Mouse (Mus musculus) embryonic facial prominence, embryonic 11.5 days (tissue): Measurements from ENCODE around the gene Prkar1b. TPM values are rescaled to one million over a fixed set of nuclear protein-coding genes. Genes with fewer than 3 reads are reported as not detected.

Experiments
- ATAC-seq: fragments of 200-750 bp; cut with Nextera tagmentation; replicated peaks from 2 replicates; pipeline ENCODE4 v1.8.0; 2017; ENCODE audit warnings: low read depth; ENCODE audit not compliant: insufficient number of reproducible peaks, low FRiP score, low TSS enrichment
- DNase-seq: peaks from one replicate; pipeline ENCODE4 v3.0.0-alpha.2; 2015; ENCODE audit warnings: low spot score
- H3K27ac ChIP-seq: fragments of 300-500 bp; sonication (generic); replicated peaks from 2 replicates; pipeline ENCODE4 v1.5.1; 2014; ENCODE audit warnings: mild to moderate bottlenecking, low read depth, low read length, control low read depth
- H3K27me3 ChIP-seq: fragments of 300-500 bp; sonication (generic); 2 replicates; pipeline ENCODE4 v1.6.1; 2014; ENCODE audit warnings: mild to moderate bottlenecking, low read length, moderate library complexity, mixed read lengths; ENCODE audit not compliant: control insufficient read depth, insufficient read depth
- H3K36me3 ChIP-seq: fragments of 300-500 bp; sonication (generic); replicated peaks from 2 replicates; pipeline ENCODE4 v1.6.1; 2014; ENCODE audit warnings: low read depth, mild to moderate bottlenecking, low read length, moderate library complexity, mixed read lengths; ENCODE audit not compliant: control insufficient read depth, insufficient read depth
- H3K4me1 ChIP-seq: fragments of 300-500 bp; sonication (generic); 2 replicates; pipeline ENCODE4 v1.6.1; 2014; ENCODE audit warnings: low read length, mixed read lengths; ENCODE audit not compliant: control insufficient read depth, insufficient read depth
- H3K4me2 ChIP-seq: fragments of 300-500 bp; sonication (generic); 2 replicates; pipeline ENCODE4 v1.6.1; 2014; ENCODE audit warnings: low read depth, mild to moderate bottlenecking, control low read depth, low read length, moderate library complexity
- H3K4me3 ChIP-seq: fragments of 300-500 bp; sonication (generic); 2 replicates; pipeline ENCODE4 v1.5.1; 2014; ENCODE audit warnings: low read depth, low read length, control low read depth
- H3K9ac ChIP-seq: fragments of 300-500 bp; sonication (generic); replicated peaks from 2 replicates; pipeline ENCODE4 v1.6.1; 2014; ENCODE audit warnings: mild to moderate bottlenecking, control low read depth, low read length
- H3K9me3 ChIP-seq: fragments of 300-500 bp; sonication (generic); replicated peaks from 2 replicates; pipeline ENCODE4 v1.6.1; 2016; ENCODE audit warnings: mild to moderate bottlenecking, low read length, inconsistent platforms, mixed read lengths; ENCODE audit not compliant: control insufficient read depth
- WGBS: fragments of 180-500 bp; shearing (Covaris S2); extraction: QIAGEN DNeasy Blood & Tissue Kit; methylation state at CpG from one replicate; pipeline ENCODE4 v1.1.7; 2014; 5-methylcytosine and 5-hydroxymethylcytosine counted together
- polyA plus RNA-seq: library from polyadenylated mRNA; unstranded; fragments of >200 nt; fragmentation: Nextera tagmentation; extraction: Ambion mirVana; gene quantifications from 2 replicates; pipeline ENCODE4 v1.2.1, GENCODE M21; 2014

Prkar1b gene
- polyA plus RNA-seq, 1 experiment from 2014 or later, result 8.7 TPM

DNA sequence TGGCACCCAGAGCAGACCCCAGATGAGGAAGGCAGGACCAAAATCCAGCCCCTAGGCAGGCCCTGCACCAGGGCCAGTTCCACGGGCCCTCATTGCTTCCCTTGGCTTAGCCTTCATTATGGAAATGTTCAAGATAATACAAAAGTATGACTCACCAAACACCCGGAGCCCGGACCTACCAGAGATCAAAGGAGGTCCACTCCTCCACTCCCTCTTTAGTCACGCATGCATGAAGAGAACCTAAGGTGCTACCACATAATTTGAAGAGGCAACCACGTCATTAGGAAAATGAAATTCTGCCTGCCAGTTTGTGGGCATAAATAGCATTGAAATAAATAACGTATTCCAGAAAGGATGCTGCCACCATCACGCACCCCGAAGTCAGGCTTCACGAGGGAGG is 37.4 kb downstream of the Prkar1b start:
- no peaks in the 10 kb centered on the region for H3K4me1 ChIP-seq
- no peak overlapping the region for H3K9ac ChIP-seq
- H3K4me3 ChIP-seq, result no peak overlapping the region
- DNase-seq, result no peak
- no peak for ATAC-seq
- no peaks in the 10 kb centered on the region for H3K36me3 ChIP-seq
- WGBS, result 84% methylated on average over 9 of the region's 9 CpGs
- no peak overlapping the region for H3K4me2 ChIP-seq
- H3K27ac ChIP-seq, result no peak overlapping the region
- H3K9me3 ChIP-seq, result no peaks in the 10 kb centered on the region
- no peaks in the 10 kb centered on the region for H3K27me3 ChIP-seq

DNA sequence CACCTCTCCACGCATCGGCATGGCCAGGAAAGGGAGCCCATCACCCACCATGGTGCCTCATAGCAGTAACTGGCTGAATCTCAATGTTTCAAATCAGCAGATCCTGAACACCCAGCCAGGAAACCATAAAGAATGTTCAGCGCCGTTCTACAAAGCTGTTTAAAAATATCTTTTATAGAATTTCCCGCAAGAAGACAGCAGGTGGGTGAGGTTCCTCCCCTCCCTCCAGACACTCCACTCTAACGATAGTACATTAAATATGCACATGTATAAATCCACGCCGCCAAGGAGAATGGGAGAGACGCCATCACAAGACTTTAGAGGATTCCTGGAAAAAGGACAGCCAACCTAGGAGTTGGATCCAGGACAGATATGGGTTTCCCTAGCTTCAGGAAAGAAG is 37.8 kb downstream of the Prkar1b start:
- 89% methylated on average over 9 of the region's 9 CpGs for WGBS
- DNase-seq (no peak), ATAC-seq (no peak)
- H3K27ac ChIP-seq, result no peak overlapping the region
- H3K4me3 ChIP-seq, result no peak overlapping the region
- H3K27me3 ChIP-seq, result no peaks in the 10 kb centered on the region
- no peak overlapping the region for H3K9ac ChIP-seq
- H3K36me3 ChIP-seq, result no peaks in the 10 kb centered on the region
- H3K4me1 ChIP-seq, result no peaks in the 10 kb centered on the region
- H3K9me3 ChIP-seq, result no peaks in the 10 kb centered on the region
- no peak overlapping the region for H3K4me2 ChIP-seq

DNA sequence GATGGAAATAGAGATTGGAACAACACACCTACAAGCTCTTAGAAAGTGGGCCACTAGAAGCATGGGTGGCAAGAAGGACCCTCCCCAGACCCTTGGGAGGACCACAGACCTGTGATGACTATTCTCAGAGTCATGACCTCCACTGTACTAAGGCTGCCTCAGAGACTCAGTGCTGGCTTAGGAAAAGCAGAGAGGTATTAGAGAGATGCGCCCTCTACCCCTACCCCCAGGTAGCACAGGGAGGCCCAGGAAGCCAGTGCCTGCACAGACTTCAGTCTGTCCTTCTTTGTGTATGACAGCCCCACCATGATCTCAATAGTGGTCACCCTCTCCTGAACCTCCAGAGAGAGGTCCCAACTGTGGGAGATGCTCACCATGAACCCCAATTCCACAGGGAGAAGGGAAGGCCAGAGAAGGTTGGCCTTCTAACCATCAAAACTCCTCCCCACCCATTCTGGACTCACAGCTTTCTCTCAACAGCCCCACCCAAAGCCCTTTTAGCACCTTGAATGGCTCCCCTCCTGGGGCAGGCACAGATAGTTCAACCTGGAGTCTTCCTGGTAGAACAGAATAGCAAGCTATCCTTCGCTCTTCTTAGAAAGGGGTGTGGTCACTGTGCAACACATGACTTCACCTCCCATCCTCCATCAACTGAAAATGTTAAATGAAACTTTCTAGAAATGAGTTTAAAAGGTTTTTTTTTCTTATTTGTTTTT is 39.5 kb downstream of the Prkar1b start:
- Histone ChIP-seq H3K4me2 (no peak overlapping the region), H3K27ac (no peak overlapping the region), H3K27me3 (no peaks in the 10 kb centered on the region), H3K4me3 (no peak overlapping the region), H3K9me3 (no peaks in the 10 kb centered on the region), H3K9ac (no peak overlapping the region), H3K4me1 (no peaks in the 10 kb centered on the region), H3K36me3 (no peaks in the 10 kb centered on the region)
- WGBS, result 83% methylated on average over 2 of the region's 2 CpGs
- ATAC-seq (no peak), DNase-seq (no peak)

DNA sequence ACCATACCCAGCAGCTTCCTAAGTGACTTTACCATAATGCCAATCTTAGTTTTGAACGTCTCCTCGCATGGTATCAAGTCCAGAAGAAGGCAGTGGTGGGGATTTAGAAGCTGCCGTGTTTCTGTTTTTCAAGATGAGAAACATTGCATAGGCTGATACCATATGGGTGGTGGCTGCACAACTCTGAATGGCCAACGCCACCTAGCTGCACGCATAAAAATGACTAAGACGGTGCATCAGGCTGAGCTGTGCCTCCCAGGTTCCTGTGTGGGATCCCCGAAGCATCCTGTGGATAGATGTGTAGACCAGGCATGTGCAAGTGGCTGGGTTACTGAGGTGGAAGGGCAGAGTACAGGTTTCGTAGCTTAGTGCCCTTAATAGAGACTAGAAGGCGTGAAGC is 42.0 kb downstream of the Prkar1b start:
- Histone ChIP-seq H3K4me3 (no peak overlapping the region), H3K9ac (no peak overlapping the region), H3K4me2 (no peak overlapping the region), H3K9me3 (no peaks in the 10 kb centered on the region), H3K4me1 (no peaks in the 10 kb centered on the region), H3K27ac (no peak overlapping the region), H3K36me3 (no peaks in the 10 kb centered on the region), H3K27me3 (no peaks in the 10 kb centered on the region)
- DNase-seq (no peak), ATAC-seq (no peak)
- 81% methylated on average over 9 of the region's 9 CpGs for WGBS

DNA sequence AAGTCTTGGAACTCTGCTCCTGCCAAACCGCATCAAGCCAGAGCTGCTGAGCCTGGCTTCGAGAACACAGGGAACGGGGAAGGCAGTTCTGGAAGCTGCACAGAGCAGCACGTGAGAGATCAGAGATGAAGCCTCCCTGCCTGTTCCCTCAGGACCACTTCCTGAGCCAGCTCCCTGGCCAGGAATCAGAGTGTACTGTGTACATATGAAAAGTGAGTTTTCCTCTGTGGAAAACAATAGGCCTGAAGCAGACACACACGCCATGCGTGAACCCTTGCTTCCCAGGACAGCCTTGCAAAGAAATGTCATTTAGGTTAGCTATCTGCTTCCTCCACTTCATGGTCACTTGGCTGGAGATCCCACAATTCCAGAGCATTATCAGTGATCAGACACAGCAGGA is 48.0 kb downstream of the Prkar1b start:
- Histone ChIP-seq H3K36me3 (no peaks in the 10 kb centered on the region), H3K27me3 (no peaks in the 10 kb centered on the region), H3K4me2 (no peak overlapping the region), H3K9ac (no peak overlapping the region), H3K4me1 (no peaks in the 10 kb centered on the region; the same call in 1 of the 2 replicates), H3K4me3 (no peak overlapping the region), H3K9me3 (no peaks in the 10 kb centered on the region), H3K27ac (no peak overlapping the region)
- no peak for ATAC-seq
- DNase-seq, result no peak
- 67% methylated on average over 6 of the region's 6 CpGs for WGBS

DNA sequence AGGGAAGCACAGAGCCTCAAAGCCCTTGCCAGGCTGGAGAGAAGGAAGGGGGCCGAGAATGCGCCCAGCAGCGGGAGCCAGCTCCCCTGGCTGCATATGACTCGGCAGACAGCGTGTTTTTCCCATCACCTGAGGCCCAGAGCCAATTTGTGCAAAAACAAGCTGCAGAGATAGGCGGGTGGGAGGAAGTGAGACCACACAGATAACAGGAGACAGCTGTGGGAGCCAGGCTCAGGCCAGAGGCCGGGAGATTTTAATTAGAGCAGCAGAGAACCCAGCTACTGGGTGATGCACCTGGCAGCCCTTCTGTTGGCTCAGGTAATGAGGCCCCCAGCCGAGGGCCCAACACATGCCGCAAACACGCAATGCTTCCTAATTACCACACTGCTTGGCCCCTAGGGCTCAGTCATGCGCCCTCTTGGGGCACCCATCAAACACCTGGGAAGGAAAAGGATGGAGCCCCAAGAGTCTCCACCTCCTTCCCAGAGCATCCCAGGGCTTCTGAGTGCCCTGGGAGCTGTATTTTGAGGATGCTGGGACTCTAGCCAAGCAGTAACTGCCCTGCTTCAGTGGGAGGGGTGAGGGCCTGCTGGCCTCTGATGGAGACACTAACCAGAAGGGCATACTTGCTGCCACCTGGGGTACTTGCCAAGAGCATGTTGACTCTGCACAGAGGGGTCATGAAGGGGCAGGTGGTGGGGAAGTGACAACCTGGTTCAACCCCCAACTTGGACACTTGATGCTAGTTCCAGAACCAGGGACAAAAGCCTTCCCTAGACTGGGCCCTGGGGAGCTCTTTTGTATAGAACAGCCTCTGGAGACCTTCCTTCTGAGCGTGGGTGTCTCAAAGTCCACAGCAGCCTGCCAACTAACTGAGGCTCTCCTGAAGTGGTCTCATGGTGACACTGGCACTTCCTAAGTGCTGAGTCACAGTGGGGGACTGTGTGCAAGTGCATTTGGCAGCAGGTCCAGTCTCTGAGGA is 50.5 kb downstream of the Prkar1b start:
- Histone ChIP-seq H3K4me1 (no peaks in the 10 kb centered on the region; the same call in 1 of the 2 replicates), H3K9ac (no peak overlapping the region), H3K27ac (no peak overlapping the region), H3K27me3 (no peaks in the 10 kb centered on the region), H3K9me3 (no peaks in the 10 kb centered on the region), H3K36me3 (no peaks in the 10 kb centered on the region), H3K4me3 (no peak overlapping the region), H3K4me2 (no peak overlapping the region)
- WGBS, result 41% methylated on average over 12 of the region's 12 CpGs
- DNase-seq, result no peak
- ATAC-seq, result no peak

DNA sequence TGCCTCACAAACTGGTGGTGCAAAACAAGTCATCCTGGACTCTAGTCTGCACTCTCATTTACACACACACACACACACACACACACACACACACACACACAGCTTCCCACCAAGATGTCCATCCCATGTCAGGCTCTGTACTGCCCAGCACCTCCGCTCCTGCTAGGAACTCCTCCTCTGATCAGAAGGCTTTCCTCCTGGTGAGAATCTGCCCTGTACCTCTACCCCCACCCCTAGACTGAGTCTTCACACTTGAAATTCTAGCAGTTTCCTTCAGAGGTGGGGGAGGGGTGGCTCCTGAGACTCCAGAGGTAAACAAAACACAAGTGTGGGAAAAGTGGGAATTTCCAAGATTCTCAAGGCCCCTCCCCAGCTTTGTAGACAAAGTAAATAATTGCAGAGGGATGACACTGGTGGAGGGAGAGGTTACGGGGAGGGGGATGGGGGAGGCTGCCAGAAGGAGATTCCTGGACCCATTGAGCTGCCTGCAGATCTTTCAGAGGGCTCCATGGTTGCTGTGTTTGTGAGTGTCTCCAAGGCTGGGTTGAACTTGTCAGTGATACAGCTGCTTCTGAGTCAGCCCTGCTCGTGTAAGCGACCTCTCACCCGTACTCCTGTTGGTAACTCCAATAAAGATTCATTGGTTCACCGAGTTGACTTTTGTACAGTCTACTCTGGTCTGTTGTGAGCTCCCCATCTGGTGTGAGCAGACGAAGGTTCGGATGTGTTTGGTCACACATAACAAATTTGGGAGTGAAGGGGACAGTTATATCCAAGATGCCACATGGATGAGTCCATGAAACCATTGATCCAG is 54.3 kb downstream of the Prkar1b start:
- 73% methylated on average over 8 of the region's 8 CpGs for WGBS
- Histone ChIP-seq H3K36me3 (no peaks in the 10 kb centered on the region), H3K27me3 (no peaks in the 10 kb centered on the region), H3K4me1 (no peaks in the 10 kb centered on the region; the same call in 1 of the 2 replicates), H3K9ac (no peak overlapping the region), H3K4me2 (no peak overlapping the region), H3K9me3 (no peaks in the 10 kb centered on the region), H3K27ac (no peak overlapping the region), H3K4me3 (no peak overlapping the region)
- ATAC-seq, result no peak
- DNase-seq, result no peak
